Mouse (Mus musculus): ENCODE measurements around the gene Aqp2.

DNA sequence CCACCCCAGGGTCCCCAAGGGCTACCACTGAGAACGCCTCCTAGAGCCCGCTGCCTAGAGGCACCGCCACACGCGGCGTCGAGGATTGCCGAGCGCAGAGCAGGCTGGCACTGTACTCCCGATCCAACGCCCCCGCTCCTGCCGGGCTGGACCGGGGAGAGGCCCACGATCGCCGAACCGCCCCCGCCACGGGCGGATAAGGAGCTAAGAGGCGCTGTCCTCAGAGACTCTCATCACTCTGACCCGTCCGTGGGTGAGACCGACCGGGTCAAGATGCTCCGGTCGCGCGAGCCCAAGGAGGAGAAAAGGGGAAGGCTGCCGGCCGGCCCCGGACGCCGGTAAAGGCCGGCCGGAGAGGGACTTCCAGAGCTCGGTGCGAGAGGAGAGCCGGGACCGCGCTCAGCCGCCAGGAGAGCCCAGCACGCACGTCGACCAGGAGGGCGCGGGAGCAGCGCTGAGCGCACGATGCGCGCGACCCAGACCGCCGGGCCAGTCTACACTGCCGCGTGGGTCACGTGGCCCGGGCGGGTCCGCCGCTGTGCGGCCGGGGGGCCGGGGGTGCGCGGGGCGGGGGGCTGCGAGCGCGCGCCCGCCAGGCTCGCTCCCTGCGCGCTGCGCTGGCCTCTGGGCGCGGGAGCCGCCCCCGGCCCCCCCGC, 11.7 kb downstream of the Aqp2 start, which contains the start of gene Aqp5:
- TF ChIP-seq CTCF (conservative IDR thresholded peaks at IDR 0.05; ENCODE audit: insufficient read depth, insufficient read length, low read depth, low read length) = no peak
- TF ChIP-seq POLR2A (IDR thresholded peaks at IDR 0.05; ENCODE audit: low read depth, low read length) = no peak
